Mouse (Mus musculus): ENCODE results near the gene Rhot1. TPM values are rescaled to one million over a fixed set of nuclear protein-coding genes. Genes with fewer than 3 reads are reported as not detected.

Rhot1 gene
- polyA plus RNA-seq, 1 experiment from 2014 or later, result 20.7 TPM

- TF ChIP-seq CTCF (IDR thresholded peaks at IDR 0.05; ENCODE audit: low read depth), result no peak
Observed at GRCm38 (mm10) chr11:80315743-80316639, 107.2 kb downstream of the Rhot1 start.

More at GRCm38 (mm10) chr11:80315743-80316639, 107.2 kb downstream of the Rhot1 start:
- 64% methylated on average over 10 of the region's 10 CpGs for WGBS
- no peak for ATAC-seq
- no peaks in the 10 kb centered on the region for H3K9me3 ChIP-seq (ENCODE audit: control insufficient read depth)
- H3K36me3 ChIP-seq (ENCODE audit: control insufficient read depth, insufficient read depth), result no peaks in the 10 kb centered on the region
- no peak overlapping the region for H3K27ac ChIP-seq (ENCODE audit: low read depth, low read length)
- no peaks in the 10 kb centered on the region for H3K4me1 ChIP-seq (replicated peaks; ENCODE audit: control insufficient read depth, insufficient read depth, low read length)
- H3K9ac ChIP-seq (ENCODE audit: low read depth, low read length), result no peak overlapping the region
- no peaks in the 10 kb centered on the region for H3K27me3 ChIP-seq (replicated peaks; ENCODE audit: control insufficient read depth, insufficient read depth, low read length)
- no peak overlapping the region for H3K4me3 ChIP-seq (ENCODE audit: low read depth, low read length)
- no peak overlapping the region for H3K4me2 ChIP-seq (replicated peaks; ENCODE audit: low read depth)

Other genes with a start within 250 kb of the Rhot1 start
- gene Utp6, start 246.6 kb upstream of the Rhot1 start, polyA plus RNA-seq (2015; fragmentation: Nextera tagmentation; extraction: Ambion mirVana), result 24.4 and 24.5 TPM in 2 replicates
- gene Suz12, start 215.9 kb upstream of the Rhot1 start, polyA plus RNA-seq (2015; fragmentation: Nextera tagmentation; extraction: Ambion mirVana), result 14.2 and 18.5 TPM in 2 replicates
- 13.2 and 14.2 TPM in 2 replicates for gene Crlf3, start 128.0 kb upstream of the Rhot1 start, polyA plus RNA-seq (2015; fragmentation: Nextera tagmentation; extraction: Ambion mirVana)
- gene Atad5, start 119.6 kb upstream of the Rhot1 start, polyA plus RNA-seq (2015; fragmentation: Nextera tagmentation; extraction: Ambion mirVana), result 2.2 and 2.4 TPM in 2 replicates
- 15.0 and 16.3 TPM in 2 replicates for gene Tefm, start 66.8 kb upstream of the Rhot1 start, polyA plus RNA-seq (2015; fragmentation: Nextera tagmentation; extraction: Ambion mirVana)
- gene Adap2, start 54.9 kb upstream of the Rhot1 start, polyA plus RNA-seq (2015; fragmentation: Nextera tagmentation; extraction: Ambion mirVana), result 11.7 and 11.9 TPM in 2 replicates
- gene Rnf135, start 25.2 kb upstream of the Rhot1 start, polyA plus RNA-seq (2015; fragmentation: Nextera tagmentation; extraction: Ambion mirVana), result 8.9 and 9.1 TPM in 2 replicates
- gene Rhbdl3, start 91.9 kb downstream of the Rhot1 start, polyA plus RNA-seq (2015; fragmentation: Nextera tagmentation; extraction: Ambion mirVana), result 1.3 and 1.4 TPM in 2 replicates
- gene 5730455P16Rik, start 169.0 kb downstream of the Rhot1 start, polyA plus RNA-seq (2015; fragmentation: Nextera tagmentation; extraction: Ambion mirVana), result 8.7 and 9.1 TPM in 2 replicates
- gene Zfp207, start 174.3 kb downstream of the Rhot1 start, polyA plus RNA-seq (2015; fragmentation: Nextera tagmentation; extraction: Ambion mirVana), result 109 and 113 TPM in 2 replicates
- 156 and 171 TPM in 2 replicates for gene Psmd11, start 219.6 kb downstream of the Rhot1 start, polyA plus RNA-seq (2015; fragmentation: Nextera tagmentation; extraction: Ambion mirVana)